Mouse (Mus musculus): ENCODE results near the gene Rbm6. TPM values are rescaled to one million over a fixed set of nuclear protein-coding genes. Genes with fewer than 3 reads are reported as not detected.
A peak's percentile ranks its signal among the peaks of the same experiment; 100 is the strongest.

Gene Rbm6
- 60.7 and 62.5 TPM in 2 replicates for polyA plus RNA-seq (2012; rRNA removed)

DNA sequence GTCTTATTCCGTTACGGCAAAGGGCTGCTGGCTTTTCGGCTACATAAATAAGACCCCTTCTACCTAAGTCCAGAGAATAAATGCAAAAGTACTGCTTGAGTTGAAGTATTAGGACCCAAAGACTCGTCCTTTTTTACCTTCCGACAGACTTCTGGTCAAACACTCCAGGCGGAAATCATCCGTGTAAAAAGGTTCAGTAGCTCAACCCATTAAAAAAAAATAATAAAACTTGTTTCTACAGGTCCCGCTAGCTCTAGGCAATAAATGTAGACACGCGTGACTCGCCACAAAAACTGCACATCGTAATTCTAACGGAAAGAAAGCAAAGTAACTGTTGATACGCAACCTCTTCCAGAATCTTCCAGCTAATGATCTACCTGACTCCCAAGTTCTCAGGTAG is at the start of gene Rbm6:
TSS of gene Rbm6 (minus strand) at position 101 of the 400 bp plus-strand sequence.
- Histone ChIP-seq H3K4me1 (ENCODE audit: control insufficient read depth, insufficient read depth, low read length) (no peaks in the 10 kb centered on the region; the same call in 1 of the 2 replicates), H3K27ac (ENCODE audit: insufficient read depth, low read length) (peak within 1 kb of the TSS; percentile 89), H3K4me3 (ENCODE audit: insufficient read depth, low read length) (peak within 1 kb of the TSS; percentile 55)
- TF ChIP-seq POLR2A (IDR thresholded peaks at IDR 0.05; ENCODE audit: extremely low read depth, insufficient read depth, low read length) (no peak), CTCF (IDR thresholded peaks at IDR 0.05; ENCODE audit: extremely low read depth, insufficient read depth, low read length) (no peak)

DNA sequence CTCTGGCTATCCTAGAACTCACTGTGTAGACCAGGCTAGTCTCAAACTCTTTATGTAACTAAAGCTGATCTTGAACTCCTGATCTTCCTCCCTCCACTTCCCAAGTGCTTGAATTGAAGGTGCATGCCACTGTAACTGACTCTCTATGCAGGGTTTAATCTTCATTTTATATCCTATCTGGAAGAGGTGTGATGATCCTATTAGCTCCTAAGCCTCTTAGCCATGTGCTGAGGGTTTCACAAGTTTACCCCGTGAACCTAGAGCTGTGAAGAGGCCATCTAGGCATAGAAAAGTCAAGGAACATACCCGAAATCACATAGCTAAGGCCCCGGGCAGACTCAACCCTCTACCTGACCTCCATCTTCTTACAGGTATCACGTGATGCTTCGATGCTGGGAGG is 46.4 kb upstream of the Rbm6 start:
- TF ChIP-seq POLR2A (IDR thresholded peaks at IDR 0.05; ENCODE audit: extremely low read depth, insufficient read depth, low read length): no peak
- H3K4me1 ChIP-seq (ENCODE audit: control insufficient read depth, insufficient read depth, low read length): peaks cover 6% of the 10 kb centered on the region; the same call in 1 of the 2 replicates
- H3K4me3 ChIP-seq (ENCODE audit: insufficient read depth, low read length): no peak overlapping the region
- no peak overlapping the region for H3K27ac ChIP-seq (ENCODE audit: insufficient read depth, low read length)

DNA sequence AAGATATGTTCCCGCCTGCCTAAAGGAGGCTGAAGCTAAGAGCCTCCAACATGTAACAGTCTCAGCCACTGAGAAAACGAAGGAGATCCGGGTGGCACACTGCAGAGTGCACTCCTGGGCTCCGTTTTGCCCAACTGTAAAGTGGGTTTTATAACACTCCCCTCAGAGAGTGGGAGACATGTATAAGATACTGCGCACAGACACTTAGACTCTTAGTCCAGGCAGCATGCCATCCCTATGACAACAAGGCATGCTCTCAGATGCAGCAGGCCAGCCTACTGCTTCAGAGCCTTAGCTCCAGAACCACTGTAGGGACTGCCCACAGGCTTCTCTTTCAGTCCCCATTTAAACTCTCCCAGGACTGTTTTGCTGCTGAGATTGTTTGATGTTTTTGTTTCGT is 45.8 kb upstream of the Rbm6 start:
- TF ChIP-seq POLR2A (IDR thresholded peaks at IDR 0.05; ENCODE audit: extremely low read depth, insufficient read depth, low read length) (no peak), CTCF (IDR thresholded peaks at IDR 0.05; ENCODE audit: extremely low read depth, insufficient read depth, low read length) (no peak)
- no peak overlapping the region for H3K4me3 ChIP-seq (ENCODE audit: insufficient read depth, low read length)
- peaks cover 6% of the 10 kb centered on the region; the same call in 1 of the 2 replicates for H3K4me1 ChIP-seq (ENCODE audit: control insufficient read depth, insufficient read depth, low read length)
- H3K27ac ChIP-seq (ENCODE audit: insufficient read depth, low read length): no peak overlapping the region

DNA sequence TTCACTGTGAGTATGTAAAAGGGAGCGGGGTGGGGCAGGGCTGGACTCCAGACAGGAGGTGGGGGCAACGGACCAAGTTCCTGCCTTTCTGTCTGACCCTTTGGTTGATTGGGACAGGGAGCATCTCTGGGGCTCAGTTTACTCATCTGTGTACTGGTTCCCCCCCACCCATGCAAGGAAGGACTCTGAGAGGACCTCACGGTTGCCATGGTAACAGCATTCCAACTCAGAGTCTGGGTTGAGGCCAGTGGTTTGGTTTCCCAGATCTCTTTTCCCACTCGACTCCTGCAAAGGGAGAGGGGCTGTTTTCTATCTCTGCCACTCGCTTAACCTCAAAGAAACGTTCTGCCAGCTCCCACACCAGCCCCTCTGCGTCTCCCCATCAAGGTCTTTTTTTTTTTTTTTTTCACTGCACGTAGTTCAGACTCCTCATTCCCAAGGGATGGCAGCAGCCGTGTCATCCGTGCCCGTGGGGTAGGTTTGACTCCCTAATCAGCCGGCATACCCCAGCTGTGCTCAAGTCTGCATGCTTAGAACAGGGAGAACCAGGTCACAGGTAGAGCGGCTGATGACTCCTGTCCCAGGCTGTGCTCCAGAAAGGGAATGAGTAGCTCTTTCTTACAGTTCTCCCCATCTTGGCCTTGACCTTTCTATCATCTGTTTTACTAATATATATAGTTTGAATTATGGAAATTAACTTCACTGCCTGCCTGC is 45.0 kb upstream of the Rbm6 start:
- Histone ChIP-seq H3K4me3 (ENCODE audit: insufficient read depth, low read length) (no peak overlapping the region), H3K27ac (ENCODE audit: insufficient read depth, low read length) (no peak overlapping the region), H3K4me1 (ENCODE audit: control insufficient read depth, insufficient read depth, low read length) (peaks cover 6% of the 10 kb centered on the region; the same call in 1 of the 2 replicates)
- no peak for TF ChIP-seq POLR2A (IDR thresholded peaks at IDR 0.05; ENCODE audit: extremely low read depth, insufficient read depth, low read length)
- TF ChIP-seq CTCF (IDR thresholded peaks at IDR 0.05; ENCODE audit: extremely low read depth, insufficient read depth, low read length): no peak

GRCm38 (mm10) chr9:107914764-107915420 is 41.9 kb upstream of the Rbm6 start:
- H3K27ac ChIP-seq (ENCODE audit: insufficient read depth, low read length): no peak overlapping the region
- H3K4me1 ChIP-seq (ENCODE audit: control insufficient read depth, insufficient read depth, low read length): peaks cover 6% of the 10 kb centered on the region; the same call in 1 of the 2 replicates
- TF ChIP-seq CTCF (IDR thresholded peaks at IDR 0.05; ENCODE audit: extremely low read depth, insufficient read depth, low read length): no peak
- no peak for TF ChIP-seq POLR2A (IDR thresholded peaks at IDR 0.05; ENCODE audit: extremely low read depth, insufficient read depth, low read length)
- H3K4me3 ChIP-seq (ENCODE audit: insufficient read depth, low read length): no peak overlapping the region

- TF ChIP-seq POLR2A (IDR thresholded peaks at IDR 0.05; ENCODE audit: extremely low read depth, insufficient read depth, low read length) (no peak), CTCF (IDR thresholded peaks at IDR 0.05; ENCODE audit: extremely low read depth, insufficient read depth, low read length) (no peak)
These were observed 37.2 kb upstream of the Rbm6 start for GRCm38 (mm10) chr9:107910025-107910769.

DNA sequence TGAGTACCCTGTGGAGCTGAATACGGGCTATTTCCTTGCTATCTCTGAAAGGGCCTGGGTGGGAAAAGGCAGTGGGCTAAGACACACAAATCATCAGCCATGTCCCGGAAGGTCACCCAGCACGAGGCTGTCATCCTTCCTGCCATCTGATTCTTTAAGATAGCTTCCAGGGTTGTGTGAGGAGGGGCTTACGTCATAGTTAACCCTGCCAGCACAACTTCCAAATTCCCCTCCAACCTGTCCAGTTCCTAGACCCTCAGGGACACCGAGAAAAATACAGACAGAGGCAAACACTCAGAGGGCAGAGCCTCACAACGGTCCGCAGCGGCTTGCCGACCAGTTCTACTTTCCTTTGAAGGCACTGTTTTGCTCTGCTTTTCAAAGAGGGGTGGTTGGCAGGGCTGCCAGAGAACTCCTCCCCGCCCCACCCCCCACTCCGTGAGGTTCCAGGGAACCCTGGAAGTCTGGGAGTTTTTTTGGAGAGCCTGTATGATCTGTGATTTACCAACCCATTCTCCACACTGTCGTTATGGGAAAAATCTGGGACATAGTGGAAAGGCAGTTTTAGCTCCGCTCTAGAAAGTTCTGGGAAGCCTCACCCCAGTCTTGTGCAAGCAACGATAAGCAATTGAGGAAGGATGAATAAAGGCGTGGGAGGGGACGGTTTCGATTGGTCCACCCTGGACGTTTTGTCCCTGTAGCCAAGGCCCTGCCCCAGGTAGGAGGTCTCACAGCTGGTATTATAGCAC is 35.5 kb upstream of the Rbm6 start:
- no peak for TF ChIP-seq CTCF (IDR thresholded peaks at IDR 0.05; ENCODE audit: extremely low read depth, insufficient read depth, low read length)
- TF ChIP-seq POLR2A (IDR thresholded peaks at IDR 0.05; ENCODE audit: extremely low read depth, insufficient read depth, low read length): no peak
- no peak overlapping the region for H3K4me3 ChIP-seq (ENCODE audit: insufficient read depth, low read length)
- H3K4me1 ChIP-seq (ENCODE audit: control insufficient read depth, insufficient read depth, low read length): no peaks in the 10 kb centered on the region; the same call in 1 of the 2 replicates
- no peak overlapping the region for H3K27ac ChIP-seq (ENCODE audit: insufficient read depth, low read length)

More at GRCm38 (mm10) chr9:107910025-107910769, 37.2 kb upstream of the Rbm6 start:
- H3K4me1 ChIP-seq (ENCODE audit: control insufficient read depth, insufficient read depth, low read length): no peaks in the 10 kb centered on the region
- H3K27ac ChIP-seq (ENCODE audit: insufficient read depth, low read length): no peak overlapping the region
- no peak overlapping the region for H3K4me3 ChIP-seq (ENCODE audit: insufficient read depth, low read length)

- H3K4me3 ChIP-seq (ENCODE audit: insufficient read depth, low read length): no peak overlapping the region
- TF ChIP-seq CTCF (IDR thresholded peaks at IDR 0.05; ENCODE audit: extremely low read depth, insufficient read depth, low read length) (no peak), POLR2A (IDR thresholded peaks at IDR 0.05; ENCODE audit: extremely low read depth, insufficient read depth, low read length) (no peak)
- H3K27ac ChIP-seq (ENCODE audit: insufficient read depth, low read length): no peak overlapping the region
- no peaks in the 10 kb centered on the region; the same call in 1 of the 2 replicates for H3K4me1 ChIP-seq (ENCODE audit: control insufficient read depth, insufficient read depth, low read length)
These were observed 34.7 kb upstream of the Rbm6 start for GRCm38 (mm10) chr9:107907801-107908120.

Measured in cortical plate, adult 2 months (tissue).